Mouse (Mus musculus): ENCODE results near the gene Elp6.

- TF ChIP-seq CTCF (IDR thresholded peaks at IDR 0.05; ENCODE audit: borderline replicate concordance, control insufficient read depth, extremely low read depth, insufficient read depth, low read length, poor library complexity): no peak
- no peak for TF ChIP-seq POLR2A (IDR thresholded peaks at IDR 0.05; ENCODE audit: control insufficient read depth, extremely low read depth, insufficient read depth, low read length, poor library complexity)
Observed at GRCm38 (mm10) chr9:110358341-110358740, 53.4 kb downstream of the Elp6 start.
